Mouse (Mus musculus): ENCODE data around the gene Eif2d.

DNA sequence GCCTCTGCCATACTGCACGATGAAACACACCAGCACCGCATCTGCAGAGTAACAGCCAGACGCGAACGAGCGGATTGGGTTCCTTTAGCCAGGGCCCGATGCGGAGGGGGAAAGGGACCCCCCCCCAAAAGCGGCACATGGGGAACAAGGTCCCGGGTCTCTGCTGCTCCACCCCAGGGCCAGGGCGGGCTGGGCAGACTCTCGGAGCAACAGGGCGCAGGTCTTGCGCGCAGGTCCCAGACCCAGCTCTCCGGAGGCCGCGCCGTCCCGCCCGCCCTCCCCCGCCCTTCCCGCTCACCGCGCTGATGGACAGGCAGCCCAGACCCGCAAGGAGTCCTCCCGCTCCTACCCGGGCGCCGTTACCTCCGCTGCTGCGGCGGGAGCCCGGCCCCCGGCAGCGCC lies 15.3 kb upstream of the Eif2d start:
- TF ChIP-seq CTCF (IDR thresholded peaks at IDR 0.05; ENCODE audit: insufficient read depth, low read depth, low read length) (no peak), POLR2A (IDR thresholded peaks at IDR 0.05; ENCODE audit: insufficient read depth, low read depth, low read length) (no peak)
